Mouse (Mus musculus) CH12.LX (cell line): Measurements from ENCODE around the gene Krtap10-4. TPM values are rescaled to one million over a fixed set of nuclear protein-coding genes. Genes with fewer than 3 reads are reported as not detected.

Experiments
- DNase-seq: peaks from one replicate; pipeline ENCODE4 v3.0.0-alpha.2; 2013; ENCODE audit errors: extremely low read depth
- H3K27ac ChIP-seq: 2 replicates; pipeline ENCODE4 v1.5.1; 2012; ENCODE audit warnings: low read depth, mild to moderate bottlenecking, control low read depth, moderate library complexity; ENCODE audit not compliant: insufficient read depth
- H3K27me3 ChIP-seq: replicated peaks from 2 replicates; pipeline ENCODE3; 2012; ENCODE audit warnings: inconsistent platforms
- H3K36me3 ChIP-seq, 2 experiments: replicated peaks in 1 of 2; 2 replicates each; pipeline versions ENCODE3 to v1.6.1; 2012; ENCODE audit warnings: inconsistent platforms in 1 of 2, low read length in 1 of 2, mild to moderate bottlenecking in 1 of 2, mixed read lengths in 1 of 2, moderate library complexity in 1 of 2; ENCODE audit not compliant: control insufficient read depth in 1 of 2, insufficient read depth in 1 of 2
- H3K4me1 ChIP-seq, 2 experiments: 2 replicates each; pipeline ENCODE4 v1.6.1; 2012; ENCODE audit warnings: inconsistent platforms in 1 of 2, moderate library complexity in 1 of 2; ENCODE audit not compliant: insufficient read depth in 2 of 2, control insufficient read depth in 1 of 2
- H3K4me2 ChIP-seq: 2 replicates; pipeline ENCODE4 v1.6.1; 2012; ENCODE audit warnings: low read depth, mild to moderate bottlenecking, control low read depth; ENCODE audit not compliant: poor library complexity, insufficient read depth, severe bottlenecking
- H3K4me3 ChIP-seq, 3 experiments: fragments of 150-350 bp in 1 of 3; sonication (generic) in 1 of 3; replicated peaks in 1 of 3; 2 replicates each; pipeline versions ENCODE3 to v1.5.1; 2011 to 2012; ENCODE audit warnings: low read depth in 2 of 3, low read length in 2 of 3, mild to moderate bottlenecking in 2 of 3, moderate library complexity in 2 of 3, control low read depth in 1 of 3, improper control_type of control experiment in 1 of 3, inconsistent platforms in 1 of 3, mixed read lengths in 1 of 3; ENCODE audit not compliant: poor library complexity in 1 of 3
- H3K79me2 ChIP-seq: replicated peaks from 2 replicates; pipeline ENCODE4 v1.6.1; 2012; ENCODE audit warnings: mild to moderate bottlenecking, moderate library complexity; ENCODE audit not compliant: control insufficient read depth, poor library complexity, insufficient read depth, severe bottlenecking; ENCODE audit errors: extremely low read depth
- H3K9ac ChIP-seq: 2 replicates; pipeline ENCODE4 v1.6.1; 2012; ENCODE audit warnings: low read depth, mild to moderate bottlenecking, control low read depth, moderate library complexity; ENCODE audit not compliant: insufficient read depth
- H3K9me3 ChIP-seq: replicated peaks from 2 replicates; pipeline ENCODE3; 2012; ENCODE audit warnings: low read length, inconsistent platforms, mixed read lengths
- CHD1 ChIP-seq: IDR thresholded peaks from 2 replicates; pipeline ENCODE4 v1.6.1; 2012; ENCODE audit warnings: low read depth, low read length, improper control_type of control experiment, inconsistent platforms
- CHD2 ChIP-seq: IDR thresholded peaks from 2 replicates; pipeline ENCODE4 v1.6.1; 2011; ENCODE audit warnings: low read length, improper control_type of control experiment
- E2F4 ChIP-seq: IDR thresholded peaks from 2 replicates; pipeline ENCODE4 v1.6.1; 2011; ENCODE audit warnings: low read depth, low read length, improper control_type of control experiment; ENCODE audit not compliant: insufficient replicate concordance
- JUN ChIP-seq: IDR thresholded peaks from 2 replicates; pipeline ENCODE4 v1.6.1; 2011; ENCODE audit warnings: low read depth, mild to moderate bottlenecking, low read length, improper control_type of control experiment, moderate library complexity; ENCODE audit not compliant: insufficient read depth
- KAT2A ChIP-seq: IDR thresholded peaks from 2 replicates; pipeline ENCODE4 v1.6.1; 2012; ENCODE audit warnings: low read length, improper control_type of control experiment, inconsistent platforms; ENCODE audit not compliant: insufficient replicate concordance
- MAFK ChIP-seq: IDR thresholded peaks from 2 replicates; pipeline ENCODE4 v1.6.1; 2011; ENCODE audit warnings: low read length, improper control_type of control experiment; ENCODE audit not compliant: insufficient replicate concordance
- MEF2A ChIP-seq: IDR thresholded peaks from 2 replicates; pipeline ENCODE4 v1.6.1; 2014; ENCODE audit warnings: low read depth, mild to moderate bottlenecking, inconsistent platforms, low read length, improper control_type of control experiment, borderline replicate concordance
- MXI1 ChIP-seq: IDR thresholded peaks from 2 replicates; pipeline ENCODE4 v1.6.1; 2011; ENCODE audit warnings: mild to moderate bottlenecking, low read depth, low read length, improper control_type of control experiment
- MYC ChIP-seq: IDR thresholded peaks from 2 replicates; pipeline ENCODE4 v1.6.1; 2011; ENCODE audit warnings: low read depth, mild to moderate bottlenecking, improper control_type of control experiment, low read length
- NRF1 ChIP-seq: IDR thresholded peaks from 2 replicates; pipeline ENCODE4 v1.6.1; 2014; ENCODE audit warnings: low read depth, mild to moderate bottlenecking, inconsistent platforms, low read length, improper control_type of control experiment, moderate library complexity
- POLR2AphosphoS2 ChIP-seq: IDR thresholded peaks from 2 replicates; pipeline ENCODE4 v1.6.1; 2011; ENCODE audit warnings: low read depth, low read length, improper control_type of control experiment
- RAD21 ChIP-seq: IDR thresholded peaks from 2 replicates; pipeline ENCODE4 v1.6.1; 2011; ENCODE audit warnings: low read depth, mild to moderate bottlenecking, low read length, improper control_type of control experiment, moderate library complexity
- RCOR1 ChIP-seq: conservative IDR thresholded peaks from 2 replicates; pipeline ENCODE4 v1.6.1; 2012; ENCODE audit warnings: low read depth, mild to moderate bottlenecking, inconsistent platforms, low read length, improper control_type of control experiment
- SMC3 ChIP-seq: IDR thresholded peaks from 2 replicates; pipeline ENCODE4 v1.6.1; 2011; ENCODE audit warnings: low read depth, low read length, improper control_type of control experiment
- TCF12 ChIP-seq: IDR thresholded peaks from 2 replicates; pipeline ENCODE4 v1.6.1; 2014; ENCODE audit warnings: low read depth, mild to moderate bottlenecking, inconsistent platforms, low read length, improper control_type of control experiment
- UBTF ChIP-seq: IDR thresholded peaks from 2 replicates; pipeline ENCODE4 v1.6.1; 2012; ENCODE audit warnings: low read depth, mild to moderate bottlenecking, inconsistent platforms, low read length, improper control_type of control experiment, moderate library complexity
- ZC3H11A ChIP-seq: IDR thresholded peaks from 2 replicates; pipeline ENCODE4 v1.6.1; 2012; ENCODE audit warnings: low read depth, mild to moderate bottlenecking, inconsistent platforms, low read length, improper control_type of control experiment
- ZKSCAN1 ChIP-seq: IDR thresholded peaks from 2 replicates; pipeline ENCODE4 v1.6.1; 2012; ENCODE audit warnings: low read depth, inconsistent platforms, low read length, improper control_type of control experiment, borderline replicate concordance
- ZMIZ1 ChIP-seq: IDR thresholded peaks from 2 replicates; pipeline ENCODE4 v1.6.1; 2012; ENCODE audit warnings: low read depth, mild to moderate bottlenecking, inconsistent platforms, low read length, improper control_type of control experiment
- ZNF384 ChIP-seq: IDR thresholded peaks from 2 replicates; pipeline ENCODE4 v1.6.1; 2012; ENCODE audit warnings: low read depth, low read length, improper control_type of control experiment, inconsistent platforms
- dilution Hi-C: fragments of 300-500 bp; cut with MboI; formaldehyde crosslinking; loops from 2 replicates; pipeline ENCODE4 v1.14.3; 2020; ENCODE audit warnings: low sequenced_read_pairs; ENCODE audit not compliant: extremely low pct_unique_long_range_greater_than_20kb, extremely low pct_ligation_motif_present
- in situ Hi-C: fragments of 300-500 bp; cut with MboI; formaldehyde crosslinking; loops from 3 replicates; pipeline ENCODE4 v1.14.3; 2019; ENCODE audit warnings: low sequenced_read_pairs, low pct_ligation_motif_present, low pct_unique_long_range_greater_than_20kb, mixed read lengths
- polyA plus RNA-seq: library from polyadenylated mRNA; unstranded; fragments of >175 nt; gene quantifications from 2 replicates; pipeline ENCODE4 v1.2.1, GENCODE M21; 2012; ENCODE audit warnings: low read depth; ENCODE audit not compliant: insufficient read length
- total RNA-seq, 2 experiments: library from RNA; depleted of rRNA; stranded (reverse); fragments of 300-350 nt in 1 of 2; fragments of >200 nt in 1 of 2; gene quantifications; 2 replicates each; pipeline ENCODE4 v1.2.3; 2012 to 2014

Krtap10-4 gene
- total RNA-seq (2012; rRNA removed) (not detected in 2 replicates), total RNA-seq (2014; rRNA removed) (not detected in 2 replicates), polyA plus RNA-seq (not detected in 2 replicates)

DNA sequence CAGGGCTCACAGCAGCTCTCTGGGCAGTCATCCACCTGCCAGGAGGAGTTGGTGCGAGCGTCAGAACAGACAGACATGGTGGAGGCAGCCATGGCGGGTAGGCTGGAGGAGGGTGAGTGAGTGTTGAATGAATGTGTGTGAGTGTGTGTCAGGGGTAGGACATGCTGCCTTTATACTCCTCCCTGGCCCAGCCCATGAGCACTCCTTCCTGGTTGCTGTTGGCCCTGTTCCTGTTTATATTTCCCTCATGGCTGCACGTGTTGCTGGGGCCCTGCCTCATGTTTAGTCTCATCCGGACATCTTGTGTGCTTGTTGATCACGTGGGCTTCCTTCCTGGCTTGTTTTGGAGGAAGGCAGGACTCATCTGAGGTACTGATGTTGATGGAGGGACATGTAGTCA, at the start of gene Krtap10-4:
Gene Krtap10-4 (minus strand): TSS at position 145 of the 400 bp plus-strand sequence.
- in situ Hi-C loops (no loop called here), dilution Hi-C loops (no loop called here)
- Histone ChIP-seq H3K9ac (no peak within 1 kb of the TSS), H3K79me2 (no peaks in the 10 kb centered on the region), H3K9me3 (peaks cover 9% of the 10 kb centered on the region), H3K4me2 (no peak within 1 kb of the TSS), H3K27me3 (peaks cover 65% of the 10 kb centered on the region), H3K4me3 (no peak within 1 kb of the TSS), H3K27ac (no peak within 1 kb of the TSS), H3K4me1 (no peaks in the 10 kb centered on the region), H3K36me3 (no peaks in the 10 kb centered on the region)
- DNase-seq: no peak
- TF ChIP-seq E2F4 (no peak), JUN (no peak), MEF2A (no peak), CHD1 (no peak), ZMIZ1 (no peak), UBTF (no peak), RCOR1 (no peak), TCF12 (no peak), NRF1 (no peak), CHD2 (no peak), RAD21 (no peak), KAT2A (no peak), ZC3H11A (no peak), MXI1 (no peak), MYC (no peak)

DNA sequence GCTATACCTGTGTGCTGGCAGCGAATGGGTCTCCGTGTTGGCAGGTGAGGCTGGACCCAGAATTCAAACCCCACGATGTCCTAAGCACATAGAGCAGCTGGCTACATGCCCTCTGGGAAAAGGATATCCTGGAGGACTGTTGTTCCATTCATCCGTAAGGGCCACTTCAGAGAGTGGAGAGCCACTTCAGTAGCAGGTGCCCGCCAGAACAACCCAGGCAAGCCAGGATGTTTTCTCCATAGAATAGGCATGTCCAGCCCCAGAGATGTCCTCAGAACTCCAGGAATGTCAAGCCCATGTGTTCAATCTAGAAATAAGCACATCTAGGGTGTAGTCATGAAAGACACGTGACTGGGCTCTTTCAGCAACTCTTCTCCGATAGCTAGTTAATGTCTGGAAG, 42.8 kb upstream of the Krtap10-4 start:
- H3K4me2 ChIP-seq: no peak overlapping the region
- no peak overlapping the region for H3K4me3 ChIP-seq
- H3K27me3 ChIP-seq: peaks cover 48% of the 10 kb centered on the region
- no peaks in the 10 kb centered on the region for H3K79me2 ChIP-seq
- no peak overlapping the region for H3K27ac ChIP-seq
- no peak overlapping the region for H3K9ac ChIP-seq
- no peaks in the 10 kb centered on the region for H3K36me3 ChIP-seq
- DNase-seq: no peak
- dilution Hi-C loops: no loop called here
- in situ Hi-C loops: no loop called here
- TF ChIP-seq NRF1 (no peak), KAT2A (no peak), SMC3 (no peak), ZNF384 (no peak), UBTF (no peak), ZKSCAN1 (no peak), POLR2AphosphoS2 (no peak), TCF12 (no peak), MAFK (no peak), RAD21 (no peak)
- peaks cover under 1% of the 10 kb centered on the region for H3K9me3 ChIP-seq
- peaks cover under 1 to 1% of the 10 kb centered on the region in 2 experiments; a peak in 3 of 4 replicates for H3K4me1 ChIP-seq
